Mouse (Mus musculus): Measurements from ENCODE around the gene Akap2. TPM values are rescaled to one million over a fixed set of nuclear protein-coding genes. Genes with fewer than 3 reads are reported as not detected.
"Not testable (repeated sequence)": the region's sequence is repeated elsewhere in the genome, so short reads cannot be mapped to it uniquely, and the experiment has no call there.

Gene Akap2
- polyA plus RNA-seq, 1 experiment: 37.8 TPM

DNA sequence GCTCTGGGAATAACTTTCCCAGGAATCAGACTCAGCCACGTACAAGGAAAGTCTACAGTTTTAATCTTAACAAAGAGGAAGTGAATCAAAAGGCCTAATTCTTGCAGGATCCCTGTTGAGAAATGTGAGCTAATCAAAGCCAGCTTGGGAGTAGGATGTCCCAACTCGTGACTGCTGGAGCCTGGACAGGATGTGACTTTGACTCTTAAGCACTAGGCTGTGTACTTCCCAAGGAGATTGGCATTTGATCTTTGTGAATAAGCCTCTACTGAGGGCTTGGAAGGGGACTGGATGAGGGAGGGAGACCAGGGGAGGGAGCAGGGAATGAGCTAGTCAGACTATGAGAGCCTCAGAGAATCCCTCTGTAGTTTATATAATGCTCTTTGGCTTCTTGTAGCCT is 148.6 kb downstream of the Akap2 start:
- DNase-seq (ENCODE audit: low spot score): peak; percentile 8

GRCm38 (mm10) chr4:57866990-57867389 is 149.5 kb downstream of the Akap2 start:
- DNase-seq (ENCODE audit: low spot score): peak; percentile 10

- DNase-seq (ENCODE audit: low spot score): peak; percentile 1
Measured at GRCm38 (mm10) chr4:57867454-57867853, 150.0 kb downstream of the Akap2 start.

DNA sequence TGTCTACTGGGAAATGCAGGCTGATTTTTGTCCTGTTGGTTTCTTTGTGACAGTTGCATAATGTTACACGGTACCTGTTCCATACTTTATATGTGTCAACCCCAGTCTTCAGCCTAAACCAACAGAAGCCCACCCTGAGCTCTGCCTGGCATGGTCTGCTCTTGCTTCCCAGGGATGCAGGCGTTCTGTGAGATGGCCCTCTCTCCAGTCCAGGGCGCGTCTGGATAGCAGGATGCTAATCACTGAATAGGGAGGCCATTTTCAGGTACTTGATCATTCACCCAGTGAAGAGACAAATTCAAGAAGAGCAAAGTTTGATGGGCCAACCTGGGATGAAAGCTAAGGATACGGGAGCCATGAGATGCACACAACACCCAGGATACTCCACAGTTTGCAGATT is 161.7 kb downstream of the Akap2 start:
- no peak for DNase-seq (ENCODE audit: low spot score)

- DNase-seq (ENCODE audit: low spot score): peak; percentile 53
Measured at GRCm38 (mm10) chr4:57879804-57880357, 162.4 kb downstream of the Akap2 start.

DNA sequence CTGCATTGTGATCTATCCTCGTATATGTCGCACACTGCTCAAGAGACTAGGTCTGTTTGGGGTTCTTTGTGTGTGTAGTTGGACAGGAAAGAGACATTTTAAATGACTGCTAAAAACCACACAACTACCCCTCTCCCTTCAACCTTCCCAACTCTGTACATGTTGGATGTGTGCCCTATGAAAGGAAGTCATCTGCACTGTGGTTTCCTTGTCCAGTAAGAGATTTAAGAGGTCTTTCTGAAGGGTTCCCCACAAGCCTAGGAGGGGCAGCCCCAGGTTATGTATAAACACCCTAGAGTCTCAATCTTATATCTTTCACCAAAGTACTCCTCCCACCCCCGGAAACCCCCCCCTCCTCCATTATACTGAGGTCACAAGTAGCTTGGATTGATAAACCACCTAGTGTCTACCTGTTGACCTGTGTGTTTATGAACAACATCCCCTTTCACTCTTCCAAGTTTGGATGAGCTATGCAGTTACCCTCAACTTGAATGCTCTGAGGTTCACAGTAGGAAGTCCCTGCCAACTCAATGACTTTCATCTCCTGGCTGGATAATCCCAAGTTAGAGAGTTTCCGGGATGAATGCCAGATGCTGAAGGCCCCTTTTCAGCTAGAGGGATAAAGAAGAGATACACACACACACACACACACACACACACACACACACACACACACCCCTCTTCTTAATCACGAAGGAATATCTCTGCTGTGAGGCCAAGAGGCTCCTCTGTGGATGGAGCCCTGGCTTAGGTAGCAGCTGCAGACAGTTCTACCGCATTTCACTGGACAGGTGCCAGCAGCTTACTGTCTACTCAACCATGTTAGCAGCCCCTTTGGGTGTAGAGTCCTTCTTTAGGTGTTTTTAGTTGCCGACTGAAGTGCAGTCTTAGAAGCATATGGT is 166.3 kb downstream of the Akap2 start:
- DNase-seq (ENCODE audit: low spot score): no peak

DNA sequence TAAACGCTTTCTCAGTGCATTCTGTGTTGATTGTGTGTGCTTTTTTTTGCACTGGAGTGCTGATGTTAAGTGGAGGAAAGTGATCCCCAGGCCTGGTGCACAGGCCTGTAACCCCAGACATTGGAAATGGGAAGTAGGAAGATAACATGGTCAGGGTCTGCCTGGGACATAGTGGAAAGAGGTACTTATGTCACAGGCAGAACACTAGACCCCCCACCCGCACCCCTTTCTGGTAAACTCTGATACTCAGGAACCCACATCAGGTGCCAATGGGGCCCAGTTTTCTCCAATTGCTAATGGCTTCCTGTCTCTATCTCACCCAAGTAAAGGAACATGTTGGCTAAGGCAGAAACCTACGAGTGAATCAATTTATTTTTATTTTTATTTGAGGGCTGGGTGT is 167.1 kb downstream of the Akap2 start:
- DNase-seq (ENCODE audit: low spot score): no peak

DNA sequence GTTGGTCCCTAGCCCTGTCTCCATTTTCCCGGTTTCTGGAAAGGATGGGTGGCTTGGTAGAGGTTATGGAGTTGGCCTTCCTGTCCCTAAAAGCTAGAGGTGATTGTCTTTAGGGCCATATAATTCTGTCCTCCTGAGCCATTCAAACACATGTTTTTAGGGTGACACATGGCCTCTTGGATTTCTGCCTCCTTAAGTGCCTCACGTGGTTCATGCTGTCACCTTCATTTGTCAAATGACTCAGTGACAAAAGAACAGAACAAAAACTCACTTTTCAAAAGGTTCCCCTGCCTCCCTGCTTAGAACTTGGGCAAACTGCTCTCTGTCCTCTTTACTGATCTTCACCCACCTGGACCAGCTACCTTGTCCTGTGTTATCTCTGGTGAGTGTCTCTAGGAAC is 167.7 kb downstream of the Akap2 start:
- no peak for DNase-seq (ENCODE audit: low spot score)

DNA sequence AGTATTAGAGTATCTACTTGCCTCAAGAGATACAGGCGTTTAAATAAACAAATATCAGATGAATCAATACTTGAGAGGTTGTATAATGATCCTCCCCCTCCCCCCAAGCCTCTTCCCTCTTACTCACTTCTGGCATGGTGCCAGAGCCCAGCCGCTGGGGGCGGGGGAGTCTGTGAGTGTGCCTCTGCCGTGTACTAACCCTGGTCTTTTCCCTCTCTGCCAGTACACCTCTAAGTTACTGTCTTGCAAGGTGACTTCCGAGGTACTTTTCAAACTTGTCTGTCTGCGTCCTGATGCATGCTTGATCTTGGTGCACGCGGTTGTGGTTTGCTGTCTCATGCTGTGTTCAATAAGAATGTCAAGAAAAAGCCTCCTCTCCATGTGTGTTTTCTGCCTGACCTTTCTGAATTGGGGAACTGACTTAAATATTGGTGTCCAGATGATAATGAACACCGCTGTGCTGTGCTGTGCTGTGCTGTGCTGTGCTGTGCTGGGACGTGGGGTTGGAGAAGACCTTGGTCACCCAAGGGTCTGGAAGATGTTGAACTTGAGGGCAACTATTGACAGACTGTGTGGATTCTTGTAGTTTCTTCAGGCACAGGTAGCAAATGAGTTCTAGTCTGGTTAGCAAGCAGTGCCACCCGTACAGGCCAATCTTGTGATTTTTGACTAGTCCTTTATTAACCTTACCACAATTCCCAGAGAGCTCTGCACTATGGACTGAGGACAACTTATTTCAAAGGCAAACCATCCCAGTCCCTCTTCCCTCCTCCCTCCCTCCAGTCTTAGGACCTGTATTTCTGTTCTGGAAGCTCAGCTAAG is 168.8 kb downstream of the Akap2 start:
- DNase-seq (ENCODE audit: low spot score): no peak

DNA sequence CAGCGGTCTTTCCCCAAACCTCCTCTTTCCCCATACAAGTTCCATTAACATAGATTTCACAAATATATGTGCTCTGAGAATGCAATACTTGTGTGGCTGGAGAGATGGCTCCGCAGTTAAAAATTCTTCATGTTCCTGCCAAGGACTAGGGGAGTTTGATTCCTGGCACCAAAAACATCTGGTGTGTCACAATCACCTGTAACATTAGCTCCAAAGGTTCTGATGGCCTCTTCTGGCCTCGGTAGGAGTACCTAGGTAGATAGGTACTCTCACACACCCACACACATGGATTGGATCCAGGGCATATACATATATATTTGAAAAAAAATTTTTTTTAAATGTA is 169.4 kb downstream of the Akap2 start:
- DNase-seq (ENCODE audit: low spot score): no peak

DNA sequence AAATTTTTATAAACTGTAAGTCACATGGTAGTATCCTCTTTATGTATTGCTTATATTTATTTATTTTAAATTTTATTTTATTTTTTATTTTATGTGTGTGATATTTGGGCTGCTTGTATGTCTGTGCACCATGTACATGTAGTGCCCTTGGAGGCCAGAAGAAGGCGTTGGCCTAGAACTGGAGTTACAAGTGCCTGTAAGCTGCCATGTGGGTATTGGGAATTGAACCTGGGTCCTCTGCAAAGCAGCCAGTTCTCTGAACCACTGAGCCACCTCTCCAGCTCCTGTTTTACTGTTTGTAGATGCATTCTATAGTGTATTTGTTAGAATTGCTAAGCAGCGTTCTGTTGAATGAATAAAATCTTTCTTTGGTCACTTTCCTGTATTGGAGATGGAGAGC is 170.8 kb downstream of the Akap2 start:
- DNase-seq (ENCODE audit: low spot score): no peak

DNA sequence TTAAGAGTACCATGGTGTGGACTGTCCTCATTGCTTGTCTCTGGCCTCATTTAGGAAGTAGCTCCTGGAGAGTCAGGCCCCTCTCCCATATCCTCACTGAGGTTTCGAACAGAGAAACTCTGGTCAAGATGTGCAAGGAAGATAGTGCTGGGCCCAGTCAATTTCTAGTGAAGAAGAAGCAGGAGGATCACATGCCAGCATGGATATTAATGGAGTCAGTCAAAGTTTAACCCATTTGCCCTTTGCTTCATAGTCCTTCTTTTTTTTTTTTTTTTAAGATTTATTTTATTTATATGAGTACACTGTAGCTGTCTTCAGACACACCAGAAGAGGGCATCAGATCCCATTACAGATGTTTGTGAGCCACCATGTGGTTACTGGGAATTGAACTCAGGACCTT is 171.5 kb downstream of the Akap2 start:
- DNase-seq (ENCODE audit: low spot score): not testable (repeated sequence)

DNA sequence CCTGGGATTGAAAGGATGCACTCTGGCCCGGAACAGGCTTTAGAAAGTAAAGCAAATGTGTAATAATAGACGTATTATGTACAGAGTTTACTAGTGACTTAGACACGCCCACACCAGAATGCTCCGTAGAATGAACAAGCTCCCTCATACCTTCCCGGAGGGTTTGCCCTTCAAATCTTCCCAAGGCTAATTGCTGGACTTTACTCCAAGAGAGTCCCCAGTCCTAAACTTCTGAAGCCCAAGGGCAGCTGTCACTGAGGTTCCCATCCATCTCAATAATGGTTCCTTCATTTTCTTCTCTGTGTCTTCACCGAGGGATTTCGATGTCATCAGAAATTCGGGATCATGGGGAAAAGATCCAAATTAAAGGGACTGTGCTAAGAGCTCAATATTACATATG is 172.3 kb downstream of the Akap2 start:
- no peak for DNase-seq (ENCODE audit: low spot score)

GRCm38 (mm10) chr4:57892001-57892586 is 174.6 kb downstream of the Akap2 start:
- no peak for DNase-seq (ENCODE audit: low spot score)

GRCm38 (mm10) chr4:57895140-57895539 is 177.7 kb downstream of the Akap2 start:
- no peak for DNase-seq (ENCODE audit: low spot score)

DNA sequence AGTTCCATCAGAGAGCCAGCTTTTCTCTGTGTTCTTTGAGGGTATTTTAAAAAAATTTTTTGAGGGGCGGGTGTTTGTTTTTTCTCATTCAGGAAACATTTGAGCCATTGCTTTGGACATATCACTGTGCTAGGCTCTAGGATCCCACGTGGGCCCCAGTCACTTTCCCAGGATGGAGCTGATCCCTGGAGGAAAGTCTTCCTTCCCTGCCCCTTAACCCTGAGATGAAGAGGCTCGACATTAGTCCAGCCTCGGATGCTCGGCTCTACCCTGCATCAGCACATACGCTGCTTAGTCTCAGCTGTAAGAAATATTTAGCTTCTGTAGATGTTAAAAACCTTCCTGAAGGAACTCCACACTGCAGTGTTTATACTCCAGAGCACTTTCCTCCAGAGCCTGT is 178.4 kb downstream of the Akap2 start:
- DNase-seq (ENCODE audit: low spot score): no peak

DNA sequence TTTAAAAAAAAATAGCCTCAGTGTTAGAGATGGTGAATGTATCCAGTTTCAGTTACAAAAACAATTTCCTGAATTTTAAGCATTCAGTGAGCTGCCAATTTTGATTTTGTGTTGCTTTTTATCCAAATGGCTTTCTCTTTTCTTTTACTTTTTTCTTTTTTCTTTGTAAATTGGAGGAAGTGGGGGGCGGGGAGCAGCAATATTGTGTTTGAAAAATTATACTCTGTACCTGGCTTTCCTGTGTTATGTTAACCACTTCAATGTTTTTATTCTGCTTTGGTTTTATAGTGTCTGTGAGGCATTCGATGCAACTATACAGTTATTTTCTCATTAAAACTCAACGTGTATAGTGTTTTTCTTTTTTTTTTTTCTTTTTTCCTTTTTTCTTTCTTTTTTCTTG is 179.2 kb downstream of the Akap2 start:
- no peak for DNase-seq (ENCODE audit: low spot score)

GRCm38 (mm10) chr4:57901210-57901609 is 183.8 kb downstream of the Akap2 start:
- DNase-seq (ENCODE audit: low spot score): no peak

DNA sequence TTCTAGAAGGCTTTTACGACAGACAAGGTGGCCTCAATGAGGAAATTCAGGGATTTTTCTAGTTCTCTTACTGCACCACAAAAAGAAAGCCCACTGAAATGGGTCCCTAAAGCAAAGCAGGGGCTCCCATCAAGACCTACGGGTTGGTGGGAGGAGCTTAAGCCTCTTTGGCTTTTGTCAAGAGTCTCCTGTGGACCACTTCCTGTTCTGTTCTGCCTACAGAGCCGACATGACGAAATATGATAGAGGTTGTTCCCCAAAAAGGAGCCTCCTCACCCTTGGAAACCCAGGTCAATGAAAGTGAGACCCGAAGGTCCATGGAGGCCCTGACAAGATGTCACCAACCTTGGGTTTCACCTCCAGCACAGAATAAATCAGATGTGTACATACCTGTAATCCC is 185.2 kb downstream of the Akap2 start:
- DNase-seq (ENCODE audit: low spot score): no peak

DNA sequence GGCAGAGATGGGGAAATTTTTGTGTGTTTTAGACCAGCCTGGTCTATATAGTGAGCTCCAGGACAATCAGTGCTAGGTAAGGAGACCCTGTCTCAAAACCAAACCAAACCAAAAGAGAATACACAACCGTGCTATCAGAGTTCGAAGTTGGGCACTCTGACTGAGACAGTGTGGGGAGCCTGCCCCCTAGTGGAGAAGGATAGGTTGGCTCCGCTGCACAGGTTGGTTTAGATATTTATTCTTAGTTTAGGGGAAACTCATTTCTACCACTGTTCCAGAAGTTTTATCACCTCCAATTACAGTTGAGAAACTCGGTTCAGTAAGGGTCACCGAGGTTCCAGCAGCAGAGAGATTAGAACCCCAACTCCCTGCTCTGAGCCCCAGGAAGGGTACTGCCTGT is 186.8 kb downstream of the Akap2 start:
- no peak for DNase-seq (ENCODE audit: low spot score)

DNA sequence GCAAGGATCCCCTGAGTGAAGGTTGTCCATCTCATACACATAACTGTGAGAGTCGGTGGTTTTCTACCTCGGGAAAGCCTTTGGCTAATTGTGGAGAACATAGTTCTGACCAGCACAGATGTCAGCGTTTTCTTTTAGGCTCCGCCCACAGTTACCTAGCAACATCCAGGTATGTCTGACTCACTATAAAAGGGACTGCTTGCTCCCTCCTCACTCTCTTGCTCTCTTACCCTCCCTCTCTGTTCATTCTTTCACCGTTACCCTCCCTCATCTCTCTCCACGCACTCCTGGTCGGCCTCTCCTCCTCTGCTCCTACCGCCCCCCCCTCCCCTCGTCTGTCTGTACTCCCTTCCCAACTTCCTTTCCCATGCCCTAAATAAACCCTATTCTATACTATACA is 187.2 kb downstream of the Akap2 start:
- DNase-seq (ENCODE audit: low spot score): no peak

DNA sequence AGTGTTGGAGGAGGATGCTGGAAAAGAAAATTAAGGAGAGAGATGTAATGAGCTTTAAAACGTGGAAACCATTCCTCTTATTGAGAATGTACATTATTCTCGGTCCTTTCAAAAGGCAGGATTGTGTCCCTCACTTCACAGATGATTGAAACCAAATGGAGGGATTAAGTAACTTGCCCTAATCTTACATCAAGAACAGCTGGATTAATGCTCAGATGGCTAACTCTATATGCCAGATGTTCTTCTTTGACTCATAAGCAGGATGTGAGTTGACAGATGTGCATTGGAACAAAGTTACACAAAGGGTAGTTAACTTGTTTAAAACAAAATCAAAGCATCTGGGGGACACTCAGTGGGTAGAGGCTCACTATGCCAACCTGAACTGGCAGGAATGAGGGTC is 189.3 kb downstream of the Akap2 start:
- DNase-seq (ENCODE audit: low spot score): no peak

Measured in urinary bladder, adult 2 months (tissue).